In genomic region chr5:113703803-113704585, GRCm38 (mm10) we compare ENCODE assay signal across 15 mouse cellular contexts. TPM values are rescaled to one million over a fixed set of nuclear protein-coding genes. Genes with fewer than 3 reads are reported as not detected.
DNase-seq lines count a peak whose midpoint lies in the region; ATAC-seq and TF ChIP-seq lines count a peak whose summit lies in the region.
"Had no signal": no experiment of that assay in that cellular context is flagged by ENCODE, and none has a peak within 500 bp of the region (broad histone marks: within the 10 kb centered on the region; RNA-seq: fewer than 3 reads in every experiment).

No protein-coding gene starts in this region.

- no peaks in the 10 kb centered on the region for H3K36me3 ChIP-seq in heart, embryonic 16.5 days (ENCODE audit: control insufficient read depth, insufficient read depth)
- no peaks in the 10 kb centered on the region for H3K36me3 ChIP-seq in forebrain, embryonic 15.5 days
- no peaks in the 10 kb centered on the region for H3K36me3 ChIP-seq in hindbrain, embryonic 14.5 days (replicated peaks; ENCODE audit: control insufficient read depth, insufficient read depth)
- no peaks in the 10 kb centered on the region for H3K36me3 ChIP-seq in limb, embryonic 14.5 days (ENCODE audit: control insufficient read depth, insufficient read depth, low read length)
- no peaks in the 10 kb centered on the region for H3K36me3 ChIP-seq in liver, embryonic 12.5 days

- H3K4me2 ChIP-seq in heart, embryonic 16.5 days (ENCODE audit: low read depth, low read length), result no peak overlapping the region
- no peak overlapping the region for H3K4me2 ChIP-seq in forebrain, embryonic 15.5 days (replicated peaks)
- H3K4me2 ChIP-seq in hindbrain, embryonic 14.5 days (replicated peaks), result no peak overlapping the region
- 0 out of 2 replicates have a peak overlapping the region, but pooled peaks have one; percentile 3 for H3K4me2 ChIP-seq in limb, embryonic 14.5 days (replicated peaks; ENCODE audit: low read depth, low read length, severe bottlenecking)
- no peak overlapping the region for H3K4me2 ChIP-seq in liver, embryonic 12.5 days

- H3K27me3 ChIP-seq in heart, embryonic 16.5 days (ENCODE audit: control insufficient read depth, insufficient read depth, low read length), result peaks cover 7% of the 10 kb centered on the region; the same call in 1 of the 2 replicates
- H3K27me3 ChIP-seq in forebrain, embryonic 15.5 days, result no peaks in the 10 kb centered on the region
- no peaks in the 10 kb centered on the region for H3K27me3 ChIP-seq in hindbrain, embryonic 14.5 days (ENCODE audit: control insufficient read depth, insufficient read depth, low read length)
- H3K27me3 ChIP-seq in limb, embryonic 14.5 days (ENCODE audit: control insufficient read depth, insufficient read depth, low read length), result no peaks in the 10 kb centered on the region
- H3K27me3 ChIP-seq in liver, embryonic 12.5 days (replicated peaks), result peaks cover 20% of the 10 kb centered on the region

- no peaks in the 10 kb centered on the region for H3K4me1 ChIP-seq in heart, embryonic 16.5 days (ENCODE audit: control insufficient read depth, insufficient read depth, low read length)
- H3K4me1 ChIP-seq in forebrain, embryonic 15.5 days, result peaks cover 14% of the 10 kb centered on the region
- H3K4me1 ChIP-seq in hindbrain, embryonic 14.5 days (replicated peaks; ENCODE audit: control insufficient read depth, insufficient read depth, low read length), result peaks cover 14% of the 10 kb centered on the region
- peaks cover 18% of the 10 kb centered on the region; the same call in 1 of the 2 replicates for H3K4me1 ChIP-seq in limb, embryonic 14.5 days (ENCODE audit: control insufficient read depth, insufficient read depth, low read length)
- H3K4me1 ChIP-seq in liver, embryonic 12.5 days, result no peaks in the 10 kb centered on the region

- peak; percentile 60; the same call in 1 of the 2 replicates for ATAC-seq in heart, embryonic 16.5 days (replicated peaks; ENCODE audit: extremely low read depth, insufficient read depth, low FRiP score)
- no peak for ATAC-seq in forebrain, embryonic 15.5 days (replicated peaks)
- no peak for ATAC-seq in hindbrain, embryonic 14.5 days (ENCODE audit: low FRiP score)
- ATAC-seq in limb, embryonic 14.5 days (ENCODE audit: low FRiP score, low read depth), result 0 out of 2 replicates have a peak, but pooled peaks have one; percentile 37
- ATAC-seq in activated CD4-positive, CD25-positive, alpha-beta regulatory T cell, adult 4 months, result no peak
- ATAC-seq in liver, embryonic 12.5 days, result no peak

- H3K4me3 ChIP-seq in heart, embryonic 16.5 days (ENCODE audit: low read length), result no peak overlapping the region
- no peak overlapping the region for H3K4me3 ChIP-seq in forebrain, embryonic 15.5 days
- H3K4me3 ChIP-seq in hindbrain, embryonic 14.5 days (replicated peaks; ENCODE audit: low read length), result no peak overlapping the region
- H3K4me3 ChIP-seq in limb, embryonic 14.5 days (replicated peaks; ENCODE audit: low read length), result no peak overlapping the region
- no peak overlapping the region for H3K4me3 ChIP-seq in liver, embryonic 12.5 days
- H3K4me3 ChIP-seq: myocyte had no signal

- H3K27ac ChIP-seq in heart, embryonic 16.5 days (ENCODE audit: low read length), result no peak overlapping the region
- peak overlapping the region; percentile 12 for H3K27ac ChIP-seq in forebrain, embryonic 15.5 days (replicated peaks)
- H3K27ac ChIP-seq in hindbrain, embryonic 14.5 days, result peak overlapping the region; percentile 77
- H3K27ac ChIP-seq in limb, embryonic 14.5 days (replicated peaks; ENCODE audit: low read depth, low read length), result no peak overlapping the region
- H3K27ac ChIP-seq in liver, embryonic 12.5 days, result no peak overlapping the region
- H3K27ac ChIP-seq: liver, embryonic 14.5 days had no signal

- intact Hi-C loops in heart, postnatal 25 days (cut with DNase I), result loop anchor here (5.0 kb wide), 1 partner anchor 52 kb away; the partner anchor contains the start of gene Cmklr1

- no peak overlapping the region for H3K9ac ChIP-seq in heart, embryonic 16.5 days (ENCODE audit: low read length)
- no peak overlapping the region for H3K9ac ChIP-seq in forebrain, embryonic 15.5 days (replicated peaks)
- peak overlapping the region; percentile 24 for H3K9ac ChIP-seq in hindbrain, embryonic 14.5 days
- 0 out of 2 replicates have a peak overlapping the region, but pooled peaks have one; percentile 16 for H3K9ac ChIP-seq in limb, embryonic 14.5 days (ENCODE audit: low read depth, low read length, severe bottlenecking)
- H3K9ac ChIP-seq in liver, embryonic 12.5 days, result no peak overlapping the region
- H3K9ac ChIP-seq: liver, embryonic 14.5 days had no signal

- H3K9me3 ChIP-seq in heart, embryonic 16.5 days (replicated peaks; ENCODE audit: control insufficient read depth, low read length), result no peaks in the 10 kb centered on the region
- H3K9me3 ChIP-seq in forebrain, embryonic 15.5 days, result no peaks in the 10 kb centered on the region
- H3K9me3 ChIP-seq in hindbrain, embryonic 14.5 days (ENCODE audit: control insufficient read depth, low read length), result no peaks in the 10 kb centered on the region
- no peaks in the 10 kb centered on the region for H3K9me3 ChIP-seq in limb, embryonic 14.5 days (ENCODE audit: control insufficient read depth, low read length)
- H3K9me3 ChIP-seq in liver, embryonic 12.5 days (replicated peaks), result no peaks in the 10 kb centered on the region

- no peak for TF ChIP-seq POLR2A in limb, embryonic 14.5 days (IDR thresholded peaks at IDR 0.05; ENCODE audit: borderline replicate concordance, extremely low read depth, insufficient read depth, insufficient read length)

- 52% methylated on average over 21 of the region's 21 CpGs for WGBS in heart, embryonic 16.5 days
- WGBS in forebrain, embryonic 15.5 days, result 39% methylated on average over 21 of the region's 21 CpGs
- 33% methylated on average over 21 of the region's 21 CpGs for WGBS in hindbrain, embryonic 14.5 days
- 32% methylated on average over 21 of the region's 21 CpGs for WGBS in limb, embryonic 14.5 days
- 51% methylated on average over 21 of the region's 21 CpGs for WGBS in liver, embryonic 12.5 days (ENCODE audit: insufficient replicate concordance)

- no peak for DNase-seq in heart, postnatal 25 days (ENCODE audit: low spot score)
- DNase-seq in hindbrain, embryonic 14.5 days (ENCODE audit: low spot score), result peak; percentile 38
- DNase-seq in limb, embryonic 14.5 days (ENCODE audit: low spot score), result peak; percentile 45
- DNase-seq: layer of hippocampus, postnatal 36 days; right cerebral cortex, postnatal 4 days; thymus, adult 18-20 months had no signal

RNA-seq across cellular contexts. Expression of gene 1700069L16Rik, which starts 20.6 kb away (rescaled TPM):
- not detected in 2 replicates for polyA plus RNA-seq in heart, embryonic 16.5 days (2015; fragmentation: Nextera tagmentation; extraction: Ambion mirVana)
- not detected for total RNA-seq in heart, postnatal 25 days (2021)
- polyA plus RNA-seq in forebrain, embryonic 15.5 days (2015; fragmentation: Nextera tagmentation; extraction: Ambion mirVana), result not detected in 2 replicates
- polyA plus RNA-seq in hindbrain, embryonic 14.5 days (2014; fragmentation: Nextera tagmentation; extraction: Ambion mirVana), result not detected in 2 replicates
- polyA plus RNA-seq in limb, embryonic 14.5 days (2012; rRNA removed), result not detected in 2 replicates
- not detected in 2 replicates for polyA plus RNA-seq in limb, embryonic 14.5 days (2014; fragmentation: Nextera tagmentation; extraction: Ambion mirVana)
- not detected for polyA plus RNA-seq in activated CD4-positive, CD25-positive, alpha-beta regulatory T cell, adult 4 months (2017; shearing (Covaris generic))
- not detected in 2 replicates for polyA plus RNA-seq in liver, embryonic 12.5 days (2016; fragmentation: Nextera tagmentation; extraction: Ambion mirVana)
- total RNA-seq: CH12.LX; hematopoietic stem cell, adult 5-6 weeks; layer of hippocampus, postnatal 36 days had no signal
- polyA plus RNA-seq: cortical plate, adult 2 months; liver, embryonic 14.5 days; myocyte had no signal

RNA-seq across cellular contexts. Expression of gene Ficd, which starts 31.6 kb away (rescaled TPM):
- polyA plus RNA-seq in heart, embryonic 16.5 days (2015; fragmentation: Nextera tagmentation; extraction: Ambion mirVana), result 6.0 and 6.3 TPM in 2 replicates
- total RNA-seq in heart, postnatal 25 days (2021), result 1 to 10 TPM; 6.4 to 7.8 TPM
- polyA plus RNA-seq in forebrain, embryonic 15.5 days (2015; fragmentation: Nextera tagmentation; extraction: Ambion mirVana), result 7.8 and 9.0 TPM in 2 replicates
- 7.0 and 7.5 TPM in 2 replicates for polyA plus RNA-seq in hindbrain, embryonic 14.5 days (2014; fragmentation: Nextera tagmentation; extraction: Ambion mirVana)
- 6.3 and 6.5 TPM in 2 replicates for polyA plus RNA-seq in limb, embryonic 14.5 days (2012; rRNA removed)
- polyA plus RNA-seq in limb, embryonic 14.5 days (2014; fragmentation: Nextera tagmentation; extraction: Ambion mirVana), result 5.6 and 6.5 TPM in 2 replicates
- 1 to 10 TPM; 3.3 to 5.2 TPM for polyA plus RNA-seq in activated CD4-positive, CD25-positive, alpha-beta regulatory T cell, adult 4 months (2017; shearing (Covaris generic))
- 2.9 and 3.3 TPM in 2 replicates for polyA plus RNA-seq in liver, embryonic 12.5 days (2016; fragmentation: Nextera tagmentation; extraction: Ambion mirVana)

RNA-seq across cellular contexts. Expression of gene Cmklr1, which starts 53.8 kb away (rescaled TPM):
- polyA plus RNA-seq in heart, embryonic 16.5 days (2015; fragmentation: Nextera tagmentation; extraction: Ambion mirVana), result 3.1 and 3.4 TPM in 2 replicates
- 10 to 100 TPM; 23.6 to 29.9 TPM for total RNA-seq in heart, postnatal 25 days (2021)
- 1.3 and 1.4 TPM in 2 replicates for polyA plus RNA-seq in forebrain, embryonic 15.5 days (2015; fragmentation: Nextera tagmentation; extraction: Ambion mirVana)
- 1.7 and 2.7 TPM in 2 replicates for polyA plus RNA-seq in hindbrain, embryonic 14.5 days (2014; fragmentation: Nextera tagmentation; extraction: Ambion mirVana)
- polyA plus RNA-seq in limb, embryonic 14.5 days (2012; rRNA removed), result 10.7 and 17.4 TPM in 2 replicates
- 7.5 and 7.8 TPM in 2 replicates for polyA plus RNA-seq in limb, embryonic 14.5 days (2014; fragmentation: Nextera tagmentation; extraction: Ambion mirVana)
- polyA plus RNA-seq in activated CD4-positive, CD25-positive, alpha-beta regulatory T cell, adult 4 months (2017; shearing (Covaris generic)), result not detected
- polyA plus RNA-seq in liver, embryonic 12.5 days (2016; fragmentation: Nextera tagmentation; extraction: Ambion mirVana), result 1.7 and 1.9 TPM in 2 replicates
- total RNA-seq: CH12.LX; hematopoietic stem cell, adult 5-6 weeks had no signal

Comparison
In these comparisons a context has a peak if more than half of its experiments do, and no peak if none do; other contexts are left out.
1. ATAC-seq: peak in heart, embryonic 16.5 days (single experiment) and limb, embryonic 14.5 days (single experiment); none in forebrain, embryonic 15.5 days (single experiment), hindbrain, embryonic 14.5 days (single experiment), activated CD4-positive, CD25-positive, alpha-beta regulatory T cell, adult 4 months (single experiment) and liver, embryonic 12.5 days (single experiment).
2. H3K27ac ChIP-seq: peak in forebrain, embryonic 15.5 days (single experiment) and hindbrain, embryonic 14.5 days (single experiment); none in heart, embryonic 16.5 days (single experiment), limb, embryonic 14.5 days (single experiment) and liver, embryonic 12.5 days (single experiment).
3. H3K9ac ChIP-seq: peak in hindbrain, embryonic 14.5 days (single experiment) and limb, embryonic 14.5 days (single experiment); none in heart, embryonic 16.5 days (single experiment), forebrain, embryonic 15.5 days (single experiment) and liver, embryonic 12.5 days (single experiment).